Mouse (Mus musculus) MN1 (cell line): Measurements from ENCODE around the gene Vldlr.

Source experiments
- DNase-seq: peaks from one replicate; pipeline ENCODE4 v3.0.0-alpha.2; 2016; ENCODE audit warnings: low spot score

The Vldlr gene

DNA sequence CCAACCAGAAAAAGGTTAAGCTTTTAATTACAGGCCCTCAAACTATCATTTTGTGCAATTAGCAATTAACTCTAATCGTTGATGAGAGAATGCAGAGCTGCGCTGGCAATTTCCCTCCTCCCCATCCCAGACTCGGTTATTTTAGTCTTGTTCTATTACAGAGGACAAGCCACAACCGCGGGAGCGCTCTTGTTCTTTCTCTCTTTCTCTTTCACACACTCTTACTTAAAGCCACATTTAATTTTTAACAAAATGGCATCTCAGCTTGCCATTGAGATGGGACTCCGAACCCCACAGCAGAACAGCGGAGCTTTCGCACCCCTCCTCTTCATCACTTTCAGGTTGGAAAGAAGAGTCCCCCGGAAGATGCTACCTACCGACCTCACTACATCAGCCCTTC, at the start of gene Vldlr:
TSS of gene Vldlr (plus strand) at position 167 of the 400 bp plus-strand sequence.
- DNase-seq = no peak

DNA sequence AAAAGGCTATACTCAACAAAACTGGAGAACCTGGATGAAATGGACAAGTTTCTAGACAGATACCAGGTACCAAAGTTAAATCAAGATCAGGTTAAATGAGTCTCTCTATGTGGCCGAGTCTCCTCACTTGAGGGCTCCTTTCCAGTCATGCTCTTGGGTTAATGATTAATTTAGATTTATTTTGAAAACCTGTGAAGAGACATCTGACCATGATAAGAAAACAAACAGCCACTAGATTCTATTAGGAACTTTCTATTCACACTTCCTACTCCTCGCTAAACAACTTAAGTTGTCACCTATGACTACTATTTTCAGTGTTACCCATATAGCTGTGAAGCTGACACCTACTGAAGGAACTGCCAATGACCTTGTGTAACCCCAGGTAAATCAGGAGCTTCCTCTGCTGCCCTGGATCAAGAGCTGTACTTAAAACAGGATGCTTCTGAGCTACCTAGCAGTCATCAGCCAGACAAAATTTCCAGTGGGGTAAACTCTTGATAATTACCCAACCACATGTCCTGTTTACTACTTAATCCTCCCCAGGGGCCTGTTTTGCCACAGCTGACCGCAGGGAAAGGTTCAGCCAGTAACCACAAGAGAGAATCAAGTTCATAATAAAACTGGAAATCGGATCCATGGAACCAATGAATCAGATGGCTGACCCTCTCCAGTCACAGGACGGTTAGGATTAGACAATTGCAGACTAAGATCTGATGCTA, 48.5 kb upstream of the Vldlr start:
- DNase-seq = no peak

DNA sequence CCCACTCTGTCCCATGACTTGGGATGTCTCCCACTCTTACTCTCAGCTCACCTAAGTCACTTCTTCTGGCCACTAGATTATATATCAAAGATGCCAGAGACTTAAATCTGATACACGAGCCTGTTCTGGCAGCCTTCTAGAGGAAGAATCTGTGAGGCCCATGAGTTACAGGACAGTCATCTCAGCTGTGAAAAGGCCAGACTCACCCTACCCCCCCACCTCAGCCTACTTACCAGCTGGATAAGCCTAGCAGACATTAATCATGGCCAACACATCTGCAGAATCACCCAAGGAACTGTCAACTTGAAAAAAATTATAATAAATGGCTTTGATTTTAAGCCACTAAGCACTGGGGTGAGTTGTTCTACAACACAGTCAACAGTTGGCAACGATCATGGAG, 42.4 kb upstream of the Vldlr start:
- DNase-seq = no peak

DNA sequence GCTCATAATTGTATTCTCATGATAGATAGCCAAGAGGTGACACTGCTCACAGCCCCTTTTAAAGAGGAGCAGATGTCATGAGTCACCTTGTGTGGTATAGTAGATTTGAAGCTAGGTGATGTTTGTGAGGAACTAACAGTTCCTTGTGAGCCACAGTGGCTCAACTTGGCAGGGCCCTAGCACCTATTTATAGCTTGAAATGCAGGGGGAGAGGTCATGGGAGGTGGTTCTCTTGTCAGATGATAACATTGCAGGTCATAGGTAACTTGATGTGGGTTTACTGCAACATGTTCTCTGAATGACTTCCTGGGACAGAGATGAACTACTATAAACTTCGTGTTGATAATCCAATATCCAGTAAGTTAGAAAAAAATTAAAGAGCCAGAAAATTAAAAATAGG, 40.7 kb upstream of the Vldlr start:
- no peak for DNase-seq

DNA sequence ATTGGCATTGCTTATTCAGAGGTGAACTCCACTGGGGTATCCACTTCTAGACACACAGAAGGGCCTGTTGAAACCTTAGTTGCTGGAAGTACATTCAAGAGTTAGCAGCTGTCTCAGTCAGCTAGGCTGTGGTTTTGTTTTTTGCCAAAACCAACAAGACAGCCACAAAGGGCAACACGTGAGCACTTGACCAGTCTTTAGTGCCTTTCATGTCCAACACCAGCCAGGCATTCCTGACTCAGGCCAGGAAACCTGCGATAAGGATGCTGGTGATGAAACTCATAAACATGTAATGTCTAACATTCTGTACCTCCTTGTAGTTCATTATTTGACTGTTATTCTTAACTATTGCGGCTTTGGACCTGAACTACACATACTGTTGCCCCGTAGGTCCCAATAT, 39.7 kb upstream of the Vldlr start:
- DNase-seq = no peak

DNA sequence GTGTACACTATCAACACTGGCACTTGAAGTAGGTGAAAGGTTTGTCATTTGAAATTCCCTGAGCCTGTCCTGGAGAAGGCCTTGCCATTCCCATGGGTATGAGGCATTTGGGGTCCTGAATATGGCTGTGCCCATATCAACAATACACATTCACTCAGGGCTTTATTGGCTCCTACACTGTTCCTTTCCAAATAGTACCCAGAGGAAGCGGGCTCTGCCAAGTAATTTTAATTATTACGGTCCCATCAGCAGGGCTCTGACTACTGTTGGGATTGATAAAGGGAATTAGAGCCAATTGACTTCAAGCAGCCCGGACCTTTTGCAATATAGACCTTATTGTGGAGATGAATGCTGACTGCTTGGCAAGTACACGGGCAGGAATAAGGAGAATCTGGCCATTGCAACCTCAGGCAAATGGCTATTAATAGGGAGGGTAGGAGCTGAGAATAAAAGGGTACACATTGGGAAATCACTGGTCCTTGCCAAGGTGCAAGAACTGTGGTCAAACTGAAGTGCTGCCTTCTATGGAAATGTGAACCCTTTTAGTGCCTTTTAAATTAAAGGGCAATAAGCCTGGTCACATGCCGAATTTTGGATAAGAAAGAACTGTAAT, 38.0 kb upstream of the Vldlr start:
- DNase-seq = no peak

DNA sequence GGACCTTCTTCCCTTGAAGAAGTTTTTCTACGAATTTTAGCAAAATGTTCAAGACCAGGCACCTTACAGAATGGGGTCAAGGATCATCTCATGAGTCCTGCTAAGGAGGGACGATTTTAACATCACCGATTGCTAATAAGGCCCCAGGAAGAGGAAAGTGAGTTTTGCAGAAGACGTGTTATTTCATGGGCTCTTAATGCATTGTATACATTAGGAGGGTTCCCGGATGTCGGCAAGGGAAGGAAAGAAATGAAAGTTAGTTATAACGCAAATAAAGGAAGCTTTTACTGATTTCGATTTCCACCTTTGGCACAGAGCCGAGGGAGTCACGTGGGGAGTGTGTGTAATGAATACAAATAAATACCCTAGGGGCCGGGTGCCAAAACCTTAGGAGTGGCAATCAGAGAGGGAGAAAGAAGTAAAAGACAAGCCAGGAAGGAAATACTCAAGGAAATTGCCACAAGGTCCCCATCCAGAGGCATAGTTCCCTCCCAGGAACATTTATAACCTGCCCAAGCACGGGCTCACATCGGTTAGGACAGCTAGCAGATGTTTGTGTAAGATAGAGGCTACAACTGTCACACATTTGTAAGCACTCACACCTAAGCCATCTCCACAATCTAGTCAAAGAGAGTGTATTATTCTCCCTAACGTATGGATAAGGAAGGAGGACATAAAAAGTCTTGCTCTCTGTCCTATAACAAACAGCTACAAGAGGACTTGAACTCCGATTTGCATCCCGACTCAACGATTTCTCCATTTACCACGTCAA, 35.7 kb upstream of the Vldlr start:
- DNase-seq = no peak

DNA sequence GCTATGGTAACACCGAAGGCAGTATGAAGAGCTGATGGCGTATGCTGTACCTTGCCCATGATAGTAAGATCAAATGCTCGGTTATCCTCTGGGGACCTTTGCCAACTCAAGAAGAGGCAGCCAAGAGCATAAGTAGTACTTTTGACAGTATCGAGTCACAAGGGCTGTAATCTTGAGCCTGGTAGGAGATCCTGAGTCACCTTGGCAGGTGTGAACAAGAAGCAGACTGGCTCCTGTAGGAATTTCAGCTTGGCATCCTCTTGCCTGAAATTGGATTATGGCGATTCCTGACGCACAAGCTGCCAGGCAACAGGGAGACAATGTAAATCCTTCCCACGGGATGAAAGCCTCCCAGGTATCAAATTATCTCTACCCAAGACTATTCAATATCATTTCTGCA, 32.8 kb upstream of the Vldlr start:
- no peak for DNase-seq

DNA sequence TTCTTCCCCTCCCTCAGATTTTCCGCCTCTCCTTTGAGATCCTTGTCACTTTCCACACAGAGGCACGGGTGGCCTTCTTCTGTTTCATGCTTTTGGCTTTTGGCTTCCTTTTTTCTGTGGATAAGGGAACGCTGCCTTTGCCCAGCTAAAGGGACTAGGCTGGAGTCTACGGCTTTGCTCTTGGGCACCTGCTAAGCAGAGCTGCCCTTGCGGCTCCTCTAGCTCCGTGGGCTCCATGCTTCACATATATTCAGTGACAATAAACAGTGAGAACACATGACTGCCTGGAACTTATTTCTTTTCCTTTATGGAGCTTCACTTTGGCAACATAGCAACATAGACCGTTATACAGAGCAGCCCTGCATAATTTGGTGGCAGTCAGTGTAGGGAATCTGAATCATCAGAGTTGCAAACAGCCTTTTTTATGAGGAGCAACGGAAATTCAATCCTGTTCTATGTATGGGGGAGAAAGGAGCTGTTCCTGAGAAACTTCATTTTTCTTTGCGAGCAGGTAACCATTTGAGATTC, 12.5 kb upstream of the Vldlr start:
- DNase-seq = no peak

DNA sequence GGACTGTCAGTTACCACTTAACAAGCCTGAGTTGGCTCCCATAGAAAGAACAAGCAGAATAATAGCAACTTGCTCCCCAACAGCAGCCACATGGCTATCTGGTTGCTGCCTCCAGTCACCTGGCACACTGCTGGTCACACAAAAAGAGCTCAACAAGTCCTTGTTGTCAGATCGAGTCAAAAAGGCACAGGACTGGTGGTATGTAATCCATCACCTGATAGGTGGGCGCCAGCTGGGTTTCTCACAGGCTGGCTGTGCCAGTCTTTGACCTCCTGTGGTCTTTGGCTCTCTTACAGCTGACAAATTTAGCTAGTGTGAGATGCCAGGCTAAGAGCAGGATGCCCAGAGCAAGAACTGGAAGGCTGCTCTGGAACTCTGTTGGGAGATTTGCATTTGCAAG, 5.3 kb upstream of the Vldlr start:
- DNase-seq = no peak

DNA sequence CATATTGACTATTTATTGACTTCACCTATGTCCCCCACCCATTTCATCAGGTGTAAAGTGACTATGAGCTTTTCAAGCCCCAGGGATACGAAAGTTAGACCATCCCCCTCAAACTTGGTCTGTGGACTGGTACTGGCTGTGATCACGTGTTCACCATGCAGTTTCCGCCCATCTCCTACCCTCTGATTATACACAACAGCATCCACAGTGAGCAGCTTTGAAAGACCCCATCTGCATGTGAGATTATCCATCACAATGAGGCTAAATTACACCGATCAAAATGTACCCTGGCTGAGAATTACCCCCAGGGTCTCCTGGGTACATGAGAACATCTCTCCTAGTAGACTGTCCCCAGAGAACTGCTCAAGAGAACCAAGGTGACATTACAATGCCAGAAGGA, 688 bp upstream of the Vldlr start:
- DNase-seq = no peak

DNA sequence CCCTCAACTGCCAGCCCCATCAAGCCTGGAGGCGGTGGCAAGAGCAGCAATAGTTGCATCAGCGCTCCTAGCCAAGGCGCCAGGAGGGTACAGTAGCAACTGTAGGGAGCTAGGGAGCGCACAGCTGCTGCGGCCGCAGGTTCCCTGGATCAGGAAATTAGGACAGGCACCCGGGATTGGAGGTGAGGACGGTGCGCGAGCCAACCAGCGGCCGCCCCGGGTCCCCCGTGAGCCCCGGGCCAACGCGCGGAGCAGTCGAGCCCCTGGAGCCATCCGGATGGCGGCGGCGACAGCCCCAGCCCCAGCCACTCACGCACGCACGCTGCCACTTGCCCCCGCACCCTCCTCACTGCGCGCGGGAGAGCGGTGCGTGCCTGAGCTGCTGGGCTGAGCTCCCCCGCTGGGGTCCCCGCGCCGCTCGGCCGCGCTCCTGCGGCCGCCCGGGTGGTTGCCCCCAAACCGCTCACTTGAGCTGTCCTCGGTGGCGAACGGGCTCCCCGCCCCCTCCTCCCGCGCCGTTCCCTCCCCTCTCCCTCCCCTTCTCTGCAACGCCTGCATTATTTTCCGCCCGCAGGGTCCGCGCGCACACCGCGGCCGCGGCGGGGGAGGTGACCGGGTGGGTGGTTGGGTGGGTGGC, 601 bp downstream of the Vldlr start:
- no peak for DNase-seq

DNA sequence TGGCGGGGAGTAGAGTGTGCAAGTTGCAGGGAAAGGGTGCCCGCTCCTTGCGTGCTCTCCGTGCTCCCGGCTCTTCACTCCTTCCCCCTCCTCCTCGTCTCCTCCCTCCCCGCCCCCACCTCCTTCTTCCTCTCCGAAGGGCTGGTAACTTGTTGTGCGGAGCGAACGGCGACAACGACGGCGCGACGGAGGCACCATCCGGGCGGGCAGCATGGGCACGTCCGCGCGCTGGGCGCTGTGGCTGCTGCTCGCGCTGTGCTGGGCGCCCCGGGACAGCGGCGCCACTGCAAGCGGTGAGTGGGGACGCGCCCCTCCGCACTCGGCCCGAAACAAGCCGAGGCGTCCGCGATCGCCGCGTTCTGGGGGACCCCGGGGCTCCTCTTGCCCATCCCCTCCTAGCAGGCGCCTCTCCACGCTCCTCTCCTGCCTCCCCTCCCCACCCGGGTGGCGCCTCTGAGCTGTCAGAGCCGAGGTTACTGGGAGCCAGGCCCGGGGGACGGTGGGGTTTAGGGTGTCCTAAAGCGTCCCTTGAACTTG, 1.2 kb downstream of the Vldlr start:
- DNase-seq = no peak

DNA sequence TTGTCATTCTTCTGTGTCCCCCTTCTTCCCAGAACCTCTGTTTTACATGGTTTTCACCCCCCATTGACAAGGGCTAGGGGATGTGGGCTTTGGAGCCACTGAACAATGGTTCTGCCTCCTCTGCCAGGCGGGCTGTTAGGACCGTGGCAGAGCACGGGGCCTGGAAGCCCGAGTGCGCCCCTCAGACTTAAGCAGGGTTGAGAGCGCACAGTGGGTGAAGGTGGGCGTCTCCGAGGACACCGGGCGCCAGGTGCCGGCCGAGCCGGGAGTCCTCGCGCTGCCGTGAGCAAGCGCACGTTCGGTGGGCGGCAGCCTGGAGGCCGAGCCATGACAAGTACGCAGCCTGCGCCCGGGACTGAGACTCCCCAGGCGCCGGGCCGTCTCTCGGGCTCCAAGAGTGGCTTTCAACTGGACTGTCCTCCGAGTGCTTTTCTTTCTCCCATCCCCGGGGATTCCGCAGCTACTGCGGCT, 1.7 kb downstream of the Vldlr start:
- no peak for DNase-seq

DNA sequence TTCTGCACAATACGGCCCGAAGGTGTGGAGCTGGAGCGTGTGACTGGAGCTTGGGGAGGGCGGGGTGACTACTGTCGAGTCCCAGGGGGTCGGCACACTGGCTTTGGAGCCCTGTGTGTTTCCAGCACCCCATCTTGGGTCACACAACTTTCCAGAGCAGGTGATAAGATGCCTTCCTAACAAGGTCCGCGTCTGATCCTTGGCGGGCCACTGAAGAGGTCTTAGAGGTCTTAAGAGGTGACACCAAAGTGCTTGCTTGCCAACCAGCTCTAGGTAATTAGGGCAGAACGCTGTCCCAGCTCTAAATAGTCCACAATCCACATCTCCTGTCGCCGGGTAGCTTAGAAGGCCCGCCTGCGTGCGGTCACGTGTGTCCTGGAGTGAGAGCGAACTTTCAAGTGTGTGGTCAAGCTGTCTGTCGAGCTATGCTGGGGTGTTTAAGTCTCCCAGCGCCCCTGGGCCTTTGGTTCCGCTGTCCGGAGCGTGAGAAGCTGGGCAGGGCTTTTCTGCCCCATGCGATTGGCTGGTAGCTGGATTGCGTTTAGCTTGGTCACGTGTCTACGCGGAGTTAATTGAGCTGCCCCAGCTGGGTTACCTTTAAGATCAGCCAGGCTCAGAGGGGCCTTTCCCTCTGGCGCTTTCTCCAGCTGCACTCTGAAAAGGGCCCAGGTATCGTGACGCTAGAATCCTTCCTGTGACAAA, 2.4 kb downstream of the Vldlr start:
- DNase-seq = no peak

DNA sequence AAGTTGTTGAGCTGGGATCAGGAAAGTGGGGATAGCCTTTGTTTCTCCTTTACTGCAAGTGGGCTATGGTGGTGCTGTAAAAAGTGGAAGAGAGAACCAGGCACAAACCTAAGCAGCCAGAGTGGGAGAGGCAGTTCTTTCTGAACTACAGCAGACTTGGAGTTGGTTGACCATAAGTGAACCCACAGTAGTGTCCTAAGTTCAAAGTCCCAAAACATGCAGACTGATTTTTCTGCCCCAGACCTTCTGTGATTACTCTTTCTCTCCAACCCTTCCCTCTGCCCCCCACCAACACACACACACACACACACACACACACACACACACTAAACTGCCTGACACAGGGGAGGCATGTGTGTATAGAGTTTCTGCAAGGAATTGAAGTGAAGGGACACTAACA, 3.3 kb downstream of the Vldlr start:
- DNase-seq = no peak

DNA sequence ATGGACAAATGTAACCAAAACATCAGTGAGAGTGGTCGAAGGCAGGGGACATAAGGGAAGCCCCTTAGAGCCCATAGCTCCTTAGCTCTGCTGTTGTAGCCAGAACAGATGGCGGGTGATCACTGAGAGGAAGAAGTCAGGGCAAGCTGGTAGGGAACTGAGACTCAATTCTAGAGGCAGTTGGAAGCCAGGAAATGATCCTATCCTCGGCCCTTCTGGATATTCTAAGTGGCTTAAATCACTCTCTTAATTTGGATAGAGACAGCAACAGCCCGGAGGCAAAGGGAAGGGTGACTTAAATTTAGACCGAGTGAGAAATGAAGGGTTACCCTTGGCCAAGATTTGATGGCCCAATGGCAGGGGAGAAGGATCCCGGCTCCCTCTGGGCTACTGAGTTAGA, 6.8 kb downstream of the Vldlr start:
- DNase-seq = no peak

DNA sequence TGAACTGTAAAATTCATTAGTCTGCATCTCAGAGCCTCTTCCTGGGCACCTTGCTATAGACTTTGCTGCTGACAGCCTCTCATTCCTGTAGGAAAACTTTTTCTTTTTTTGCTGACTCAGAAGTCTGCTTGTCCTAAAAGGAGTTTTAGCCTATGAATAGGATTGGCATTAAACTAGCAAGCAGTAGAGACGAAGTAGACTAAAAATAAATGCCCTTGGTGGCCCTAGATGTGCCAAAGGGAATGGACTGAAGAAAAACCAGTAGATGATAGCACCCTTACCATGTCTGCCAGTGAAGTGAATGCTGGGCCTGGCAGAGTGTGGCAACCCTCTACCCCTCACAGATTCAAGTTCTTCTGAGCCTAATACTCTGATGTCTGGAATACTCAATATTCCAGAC, 8.1 kb downstream of the Vldlr start:
- no peak for DNase-seq

DNA sequence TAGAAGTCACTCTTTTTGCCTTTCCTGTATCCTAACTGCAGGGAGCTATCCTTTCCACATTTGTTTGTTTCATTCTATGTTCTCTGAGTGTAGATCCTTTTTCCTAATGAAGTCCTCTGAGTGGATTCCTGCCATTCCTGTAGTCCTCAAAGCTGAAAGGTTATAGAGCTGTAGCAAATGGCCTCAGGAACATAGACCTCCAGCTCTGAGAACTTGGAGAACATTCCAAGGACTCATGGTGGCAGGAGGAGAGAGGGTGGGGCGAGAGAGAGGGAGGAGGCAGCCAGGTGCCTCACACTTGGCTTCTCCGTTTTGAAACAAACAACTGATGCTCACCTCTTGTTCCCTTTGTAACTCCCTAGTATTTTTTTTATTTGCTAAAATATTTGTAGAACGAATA, 10.3 kb downstream of the Vldlr start:
- no peak for DNase-seq

DNA sequence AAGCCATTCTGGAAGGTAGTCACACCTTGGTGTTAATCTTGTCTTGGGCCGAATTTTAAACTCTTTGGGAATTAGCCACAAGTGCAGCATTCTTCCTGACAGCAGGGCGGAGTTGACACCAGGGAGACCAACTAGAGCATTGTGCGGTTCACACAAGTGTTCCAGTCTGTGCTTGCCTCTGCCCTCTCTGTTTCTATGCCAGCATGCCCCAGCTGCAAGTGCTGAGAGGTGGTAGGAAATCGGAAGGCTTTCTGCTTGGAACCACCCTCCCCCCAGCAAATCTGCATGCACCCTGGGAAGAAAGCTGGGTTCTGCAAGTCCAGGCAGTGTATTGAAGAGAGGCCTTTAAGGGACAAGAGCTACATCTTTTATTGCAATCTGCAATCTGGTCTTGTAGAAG, 10.8 kb downstream of the Vldlr start:
- no peak for DNase-seq

DNA sequence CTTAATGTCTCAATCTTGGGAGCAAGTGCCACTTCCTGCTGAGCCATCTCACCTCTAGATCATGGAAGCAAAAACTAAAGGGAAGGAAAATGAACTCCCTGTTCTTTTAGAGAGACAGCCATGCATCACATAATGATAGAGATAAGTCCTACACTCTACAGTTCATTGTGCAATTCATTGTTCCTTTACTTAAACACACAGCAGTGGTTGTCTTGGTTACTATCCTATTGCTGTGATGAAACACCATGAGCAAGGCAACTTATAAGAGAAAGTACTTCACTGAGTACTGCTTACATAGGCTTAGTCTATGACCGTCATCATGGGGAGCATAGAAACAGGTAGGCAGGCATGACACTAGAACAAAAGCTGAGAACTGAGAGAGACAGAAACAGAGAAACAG, 12.0 kb downstream of the Vldlr start:
- DNase-seq = no peak

DNA sequence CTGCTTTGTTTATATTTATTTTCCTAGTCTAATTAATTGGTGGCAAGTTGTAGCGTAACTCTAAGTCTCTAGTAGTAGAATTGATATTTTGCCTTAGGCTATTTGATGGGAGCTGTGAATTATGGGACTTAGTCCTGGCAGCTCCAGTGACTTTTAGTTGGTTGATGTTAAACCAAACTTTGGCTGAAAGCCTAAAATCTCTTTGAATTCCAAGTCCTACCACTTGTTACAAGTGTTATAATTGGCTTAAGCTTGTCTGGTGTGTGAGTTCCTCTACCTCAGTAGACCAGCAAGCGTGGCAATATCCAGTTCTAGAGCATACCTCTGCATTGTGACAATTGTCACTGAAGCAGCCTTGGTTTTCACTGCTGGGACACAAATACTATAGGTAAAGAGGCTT, 17.1 kb downstream of the Vldlr start:
- no peak for DNase-seq
